Mouse (Mus musculus) hindbrain, postnatal 0 days (tissue): ENCODE data around the gene Slc18a3. TPM values are rescaled to one million over a fixed set of nuclear protein-coding genes. Genes with fewer than 3 reads are reported as not detected.
A peak's percentile ranks its signal among the peaks of the same experiment; 100 is the strongest.

Source experiments
- ATAC-seq: fragments of 200-750 bp; cut with Nextera tagmentation; 2 replicates; pipeline ENCODE4 v1.8.0; 2017; ENCODE audit warnings: mild to moderate bottlenecking, moderate TSS enrichment, moderate library complexity
- DNase-seq: peaks from one replicate; pipeline ENCODE4 v3.0.0-alpha.2; 2015; ENCODE audit warnings: low spot score
- H3K27ac ChIP-seq: fragments of 300-500 bp; sonication (generic); 2 replicates; pipeline ENCODE4 v1.5.1; 2014; ENCODE audit warnings: mild to moderate bottlenecking
- H3K27me3 ChIP-seq: fragments of 300-500 bp; sonication (generic); 2 replicates; pipeline ENCODE4 v1.6.1; 2014; ENCODE audit warnings: low read length, mixed read lengths; ENCODE audit not compliant: insufficient read depth
- H3K36me3 ChIP-seq: fragments of 300-500 bp; sonication (generic); 2 replicates; pipeline ENCODE4 v1.6.1; 2014; ENCODE audit warnings: low read length, mixed read lengths; ENCODE audit not compliant: insufficient read depth
- H3K4me1 ChIP-seq: fragments of 300-500 bp; sonication (generic); 2 replicates; pipeline ENCODE4 v1.6.1; 2014; ENCODE audit warnings: antibody characterized with exemption, low read length, mixed read lengths; ENCODE audit not compliant: insufficient read depth
- H3K4me2 ChIP-seq: fragments of 300-500 bp; sonication (generic); 2 replicates; pipeline ENCODE4 v1.6.1; 2014; ENCODE audit warnings: low read depth, mild to moderate bottlenecking, low read length, moderate library complexity, mixed read lengths
- H3K4me3 ChIP-seq: fragments of 300-500 bp; sonication (generic); 2 replicates; pipeline ENCODE4 v1.5.1; 2014; ENCODE audit warnings: low read length
- H3K9ac ChIP-seq: fragments of 300-500 bp; sonication (generic); replicated peaks from 2 replicates; pipeline ENCODE4 v1.6.1; 2014; ENCODE audit warnings: mild to moderate bottlenecking, low read length, moderate library complexity, mixed read lengths
- H3K9me3 ChIP-seq: fragments of 300-500 bp; sonication (generic); 2 replicates; pipeline ENCODE4 v1.6.1; 2016; ENCODE audit warnings: low read length, mixed read lengths
- CTCF ChIP-seq: IDR thresholded peaks from 2 replicates; pipeline ENCODE4 v1.5.1; 2016; ENCODE audit warnings: antibody characterized with exemption, control low read depth, low read depth
- WGBS: fragments of 180-500 bp; shearing (Covaris S2); extraction: QIAGEN DNeasy Blood & Tissue Kit; methylation state at CpG from one replicate; pipeline ENCODE4 v1.1.7; 2014; 5-methylcytosine and 5-hydroxymethylcytosine counted together
- polyA plus RNA-seq: library from polyadenylated mRNA; unstranded; fragments of >200 nt; fragmentation: Nextera tagmentation; extraction: Ambion mirVana; gene quantifications from 2 replicates; pipeline ENCODE4 v1.2.1, GENCODE M21; 2015
- total RNA-seq: library from RNA; depleted of rRNA; stranded (reverse); fragments of >200 nt; gene quantifications from 2 replicates; pipeline ENCODE4 v1.2.3, GENCODE M21; 2014; rRNA removed

Slc18a3 gene
- total RNA-seq, result 30.8 and 32.2 TPM in 2 replicates
- 22.3 and 23.8 TPM in 2 replicates for polyA plus RNA-seq

DNA sequence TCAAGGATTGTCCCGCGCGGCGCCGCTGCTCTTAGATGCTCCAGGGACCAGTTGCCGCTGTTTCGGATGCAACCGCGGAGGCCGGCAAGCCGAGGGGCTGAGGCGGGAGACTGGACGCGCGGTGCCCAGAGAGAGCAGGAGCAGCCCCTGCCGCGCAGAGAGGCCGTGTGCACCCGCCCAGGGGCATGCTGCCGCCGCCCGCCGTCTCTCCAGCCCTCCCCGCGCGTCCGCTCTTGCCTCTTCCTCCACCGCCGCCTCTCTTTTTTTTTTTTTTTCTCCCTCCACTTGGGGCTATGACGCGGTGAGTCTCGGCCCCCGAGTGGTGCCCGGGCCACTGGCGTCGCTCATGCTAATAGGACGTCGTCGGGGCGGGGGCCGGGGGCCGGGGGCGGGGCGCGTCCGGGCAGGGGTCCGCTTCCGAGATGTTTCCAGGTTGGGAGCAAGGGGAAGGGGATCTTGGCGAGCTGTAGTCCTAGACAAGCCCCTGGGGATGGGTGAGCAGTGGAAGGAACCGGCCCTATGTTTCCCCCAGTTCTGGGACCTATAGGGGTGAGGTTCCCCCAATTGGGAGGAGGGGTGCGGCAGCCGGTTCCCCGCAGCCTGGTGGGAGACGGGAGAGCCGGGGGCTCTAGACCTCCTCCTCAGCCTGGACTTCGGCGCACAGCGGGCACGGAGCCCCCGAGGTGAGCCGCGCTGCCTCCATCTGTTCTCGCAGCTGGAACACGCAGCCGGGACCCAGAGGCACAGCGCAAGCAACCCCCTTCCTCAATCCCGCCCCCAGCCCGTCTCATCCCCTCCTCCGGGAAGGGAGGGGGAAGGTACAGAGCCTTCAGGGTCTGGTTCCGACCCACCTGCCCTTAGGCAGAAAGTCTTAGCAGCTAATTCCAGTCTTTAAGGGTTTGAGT is at the start of gene Slc18a3:
TSS of gene Slc18a3 (minus strand) at position 250 of the 905 bp plus-strand sequence.
- ATAC-seq, result 0 out of 2 replicates have a peak, but pooled peaks have one; percentile 6
- Histone ChIP-seq H3K9me3 (no peaks in the 10 kb centered on the region), H3K27ac (no peak within 1 kb of the TSS), H3K4me3 (peak within 1 kb of the TSS; percentile 39), H3K27me3 (peaks cover 61% of the 10 kb centered on the region), H3K4me2 (peak within 1 kb of the TSS; percentile 61), H3K9ac (0 out of 2 replicates have a peak within 1 kb of the TSS, but pooled peaks have one; percentile 28), H3K36me3 (no peaks in the 10 kb centered on the region), H3K4me1 (no peaks in the 10 kb centered on the region)
- peak; percentile 15 for DNase-seq
- WGBS, result under 1% methylated on average over 63 of the region's 70 CpGs
- no peak for TF ChIP-seq CTCF

GRCm38 (mm10) chr14:32513336-32514032 is 48.8 kb upstream of the Slc18a3 start, which contains the start of gene Ercc6:
Ercc6 (plus strand) TSS chr14:32513521.
- DNase-seq (peak; percentile 99), ATAC-seq (peak; percentile 95)
- TF ChIP-seq CTCF, result peak; percentile 47
- WGBS, result under 1% methylated on average over 61 of the region's 62 CpGs
- H3K27ac ChIP-seq, result peak within 1 kb of the TSS; percentile 76
- peak within 1 kb of the TSS; percentile 56 for H3K9ac ChIP-seq
- H3K4me3 ChIP-seq, result peak within 1 kb of the TSS; percentile 54
- no peaks in the 10 kb centered on the region for H3K27me3 ChIP-seq
- peak within 1 kb of the TSS; percentile 63 for H3K4me2 ChIP-seq
- peaks cover 14% of the 10 kb centered on the region for H3K36me3 ChIP-seq
- H3K9me3 ChIP-seq, result no peaks in the 10 kb centered on the region
- 0 out of 2 replicates have a peak, but pooled peaks cover 10% of the 10 kb centered on the region for H3K4me1 ChIP-seq

GRCm38 (mm10) chr14:32512912-32513311 is 48.3 kb upstream of the Slc18a3 start:
- peak overlapping the region; percentile 56 for H3K9ac ChIP-seq
- H3K4me3 ChIP-seq, result peak overlapping the region; percentile 54
- WGBS, result 41% methylated on average over 9 of the region's 9 CpGs
- no peaks in the 10 kb centered on the region for H3K27me3 ChIP-seq
- H3K36me3 ChIP-seq, result peaks cover 11% of the 10 kb centered on the region
- no peak for DNase-seq
- H3K4me1 ChIP-seq, result 0 out of 2 replicates have a peak, but pooled peaks cover 10% of the 10 kb centered on the region
- peak overlapping the region; percentile 76 for H3K27ac ChIP-seq
- no peaks in the 10 kb centered on the region for H3K9me3 ChIP-seq
- peak overlapping the region; percentile 63 for H3K4me2 ChIP-seq
- peak; percentile 41 for ATAC-seq
- no peak for TF ChIP-seq CTCF

- ATAC-seq, result no peak
- no peak overlapping the region for H3K9ac ChIP-seq
- WGBS, result 82% methylated on average over 6 of the region's 6 CpGs
These were observed 44.9 kb upstream of the Slc18a3 start for GRCm38 (mm10) chr14:32509443-32509961.

GRCm38 (mm10) chr14:32508105-32508835 is 43.6 kb upstream of the Slc18a3 start:
- no peak overlapping the region for H3K27ac ChIP-seq
- ATAC-seq (no peak), DNase-seq (no peak)
- no peaks in the 10 kb centered on the region for H3K9me3 ChIP-seq
- H3K4me3 ChIP-seq, result no peak overlapping the region
- H3K36me3 ChIP-seq, result no peaks in the 10 kb centered on the region
- H3K4me2 ChIP-seq, result no peak overlapping the region
- TF ChIP-seq CTCF, result no peak
- no peaks in the 10 kb centered on the region for H3K27me3 ChIP-seq
- H3K4me1 ChIP-seq, result no peaks in the 10 kb centered on the region
- WGBS, result 70% methylated on average over 10 of the region's 10 CpGs
- no peak overlapping the region for H3K9ac ChIP-seq

More at GRCm38 (mm10) chr14:32509443-32509961, 44.9 kb upstream of the Slc18a3 start:
- TF ChIP-seq CTCF, result no peak
- H3K36me3 ChIP-seq, result no peaks in the 10 kb centered on the region
- 0 out of 2 replicates have a peak, but pooled peaks cover 2% of the 10 kb centered on the region for H3K4me1 ChIP-seq
- H3K27ac ChIP-seq, result no peak overlapping the region
- no peaks in the 10 kb centered on the region for H3K9me3 ChIP-seq
- no peak overlapping the region for H3K4me2 ChIP-seq
- H3K4me3 ChIP-seq, result no peak overlapping the region
- no peak for DNase-seq
- no peaks in the 10 kb centered on the region for H3K27me3 ChIP-seq

- no peak overlapping the region for H3K4me2 ChIP-seq
- H3K36me3 ChIP-seq, result no peaks in the 10 kb centered on the region
- no peak for TF ChIP-seq CTCF
- no peak overlapping the region for H3K27ac ChIP-seq
- WGBS, result 69% methylated on average over 4 of the region's 4 CpGs
- no peaks in the 10 kb centered on the region for H3K4me1 ChIP-seq
- ATAC-seq, result no peak
- H3K4me3 ChIP-seq, result no peak overlapping the region
- H3K9me3 ChIP-seq, result no peaks in the 10 kb centered on the region
- no peak overlapping the region for H3K9ac ChIP-seq
- H3K27me3 ChIP-seq, result no peaks in the 10 kb centered on the region
- no peak for DNase-seq
These were observed 42.6 kb upstream of the Slc18a3 start for GRCm38 (mm10) chr14:32507216-32507615.
